Mouse (Mus musculus): ENCODE results near the gene Krt25. TPM values are rescaled to one million over a fixed set of nuclear protein-coding genes. Genes with fewer than 3 reads are reported as not detected.

The Krt25 gene
- not detected in 2 replicates for polyA plus RNA-seq (2014; fragmentation: Nextera tagmentation; extraction: Ambion mirVana)

DNA sequence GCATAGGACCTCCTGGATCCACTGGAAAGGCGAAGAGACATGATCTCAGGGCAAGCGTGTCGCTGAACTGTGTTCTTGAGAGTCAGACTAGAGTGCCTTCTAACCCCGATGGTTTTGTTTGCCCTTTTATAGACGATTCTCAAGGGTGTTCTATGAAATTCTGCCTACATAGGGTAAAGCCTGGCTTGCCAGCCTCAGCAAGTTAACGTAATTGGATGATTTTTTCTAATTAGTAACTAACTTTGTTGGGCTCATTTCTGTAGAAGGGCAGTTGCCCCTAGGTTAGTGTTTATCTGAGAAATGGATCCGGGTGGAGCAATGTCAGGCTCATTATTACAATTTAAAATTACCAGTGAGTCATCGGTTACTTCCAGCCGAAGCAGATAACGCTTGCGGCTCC, at the start of gene Krt25:
Gene Krt25 (minus strand): TSS at position 101 of the 400 bp plus-strand sequence.
- WGBS, result 90% methylated on average over 11 of the region's 11 CpGs
- no peak within 1 kb of the TSS for H3K4me3 ChIP-seq (ENCODE audit: low read depth, low read length)
- no peak within 1 kb of the TSS for H3K27ac ChIP-seq (ENCODE audit: low read depth, low read length)
- H3K36me3 ChIP-seq (ENCODE audit: control insufficient read depth, insufficient read depth, low read length), result no peaks in the 10 kb centered on the region
- no peaks in the 10 kb centered on the region for H3K9me3 ChIP-seq (ENCODE audit: control insufficient read depth, low read length)
- no peak for ATAC-seq (ENCODE audit: low FRiP score)
- no peak for DNase-seq (ENCODE audit: low spot score)
- no peak within 1 kb of the TSS for H3K4me2 ChIP-seq (replicated peaks; ENCODE audit: low read depth, low read length)
- no peak within 1 kb of the TSS for H3K9ac ChIP-seq (ENCODE audit: low read depth, low read length)
- no peaks in the 10 kb centered on the region for H3K27me3 ChIP-seq (ENCODE audit: control insufficient read depth, insufficient read depth, low read length)
- no peaks in the 10 kb centered on the region for H3K4me1 ChIP-seq (replicated peaks; ENCODE audit: control insufficient read depth, insufficient read depth, low read length)

DNA sequence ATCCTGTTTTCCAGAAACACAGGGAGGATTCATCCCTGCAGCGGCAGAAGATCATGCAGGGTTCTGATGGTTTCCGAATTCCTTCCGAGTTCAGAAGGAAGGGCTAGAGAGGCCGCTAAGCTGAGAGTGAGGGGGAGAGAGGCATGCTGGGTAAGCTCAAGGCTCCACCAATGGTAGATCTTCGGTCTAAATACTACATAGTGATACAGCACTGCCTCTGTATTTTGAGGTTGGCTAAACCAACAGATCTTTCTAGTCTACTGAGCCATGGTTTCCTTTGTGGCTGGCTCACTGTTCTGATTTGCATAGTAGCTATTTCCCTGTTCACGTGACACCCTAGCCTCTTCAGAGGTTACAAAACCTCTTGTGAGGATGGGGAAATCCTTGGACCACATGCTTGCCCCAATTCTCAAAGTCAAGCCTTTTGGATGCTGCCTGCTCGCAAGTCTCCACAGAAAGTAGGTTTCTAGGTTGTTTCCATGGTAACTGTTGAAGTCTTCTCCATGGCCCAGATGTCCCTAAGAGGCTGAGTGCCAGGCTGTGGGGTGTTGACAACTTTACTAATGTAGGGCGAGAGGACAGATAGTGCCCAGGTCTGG, 47.2 kb upstream of the Krt25 start:
- Histone ChIP-seq H3K36me3 (ENCODE audit: control insufficient read depth, insufficient read depth, low read length) (no peaks in the 10 kb centered on the region), H3K4me1 (replicated peaks; ENCODE audit: control insufficient read depth, insufficient read depth, low read length) (no peaks in the 10 kb centered on the region), H3K27ac (ENCODE audit: low read depth, low read length) (no peak overlapping the region), H3K4me3 (ENCODE audit: low read depth, low read length) (no peak overlapping the region), H3K27me3 (ENCODE audit: control insufficient read depth, insufficient read depth, low read length) (no peaks in the 10 kb centered on the region), H3K9me3 (ENCODE audit: control insufficient read depth, low read length) (no peaks in the 10 kb centered on the region), H3K4me2 (replicated peaks; ENCODE audit: low read depth, low read length) (no peak overlapping the region), H3K9ac (ENCODE audit: low read depth, low read length) (no peak overlapping the region)
- no peak for ATAC-seq (ENCODE audit: low FRiP score)
- no peak for DNase-seq (ENCODE audit: low spot score)
- 91% methylated on average over 8 of the region's 8 CpGs for WGBS

GRCm38 (mm10) chr11:99369229-99369628, 46.5 kb upstream of the Krt25 start:
- DNase-seq (ENCODE audit: low spot score) (peak; percentile 44), ATAC-seq (ENCODE audit: low FRiP score) (no peak)
- H3K9ac ChIP-seq (ENCODE audit: low read depth, low read length), result no peak overlapping the region
- no peaks in the 10 kb centered on the region for H3K27me3 ChIP-seq (ENCODE audit: control insufficient read depth, insufficient read depth, low read length)
- 20% methylated on average over 3 of the region's 3 CpGs for WGBS
- no peaks in the 10 kb centered on the region for H3K4me1 ChIP-seq (replicated peaks; ENCODE audit: control insufficient read depth, insufficient read depth, low read length)
- H3K4me3 ChIP-seq (ENCODE audit: low read depth, low read length), result no peak overlapping the region
- no peak overlapping the region for H3K27ac ChIP-seq (ENCODE audit: low read depth, low read length)
- no peak overlapping the region for H3K4me2 ChIP-seq (replicated peaks; ENCODE audit: low read depth, low read length)
- no peaks in the 10 kb centered on the region for H3K9me3 ChIP-seq (ENCODE audit: control insufficient read depth, low read length)
- no peaks in the 10 kb centered on the region for H3K36me3 ChIP-seq (ENCODE audit: control insufficient read depth, insufficient read depth, low read length)

GRCm38 (mm10) chr11:99366791-99367190, 44.0 kb upstream of the Krt25 start:
- Histone ChIP-seq H3K36me3 (ENCODE audit: control insufficient read depth, insufficient read depth, low read length) (no peaks in the 10 kb centered on the region), H3K4me2 (replicated peaks; ENCODE audit: low read depth, low read length) (no peak overlapping the region), H3K4me1 (replicated peaks; ENCODE audit: control insufficient read depth, insufficient read depth, low read length) (no peaks in the 10 kb centered on the region), H3K9me3 (ENCODE audit: control insufficient read depth, low read length) (no peaks in the 10 kb centered on the region), H3K4me3 (ENCODE audit: low read depth, low read length) (no peak overlapping the region), H3K27ac (ENCODE audit: low read depth, low read length) (no peak overlapping the region), H3K9ac (ENCODE audit: low read depth, low read length) (no peak overlapping the region), H3K27me3 (ENCODE audit: control insufficient read depth, insufficient read depth, low read length) (no peaks in the 10 kb centered on the region)
- WGBS, result 45% methylated on average over 10 of the region's 10 CpGs
- ATAC-seq (ENCODE audit: low FRiP score), result no peak
- no peak for DNase-seq (ENCODE audit: low spot score)

GRCm38 (mm10) chr11:99364412-99364811, 41.7 kb upstream of the Krt25 start:
- no peak for ATAC-seq (ENCODE audit: low FRiP score)
- WGBS, result 25% methylated on average over 9 of the region's 9 CpGs
- Histone ChIP-seq H3K4me3 (ENCODE audit: low read depth, low read length) (no peak overlapping the region), H3K4me1 (replicated peaks; ENCODE audit: control insufficient read depth, insufficient read depth, low read length) (no peaks in the 10 kb centered on the region), H3K4me2 (replicated peaks; ENCODE audit: low read depth, low read length) (no peak overlapping the region), H3K27me3 (ENCODE audit: control insufficient read depth, insufficient read depth, low read length) (no peaks in the 10 kb centered on the region), H3K9me3 (ENCODE audit: control insufficient read depth, low read length) (no peaks in the 10 kb centered on the region), H3K36me3 (ENCODE audit: control insufficient read depth, insufficient read depth, low read length) (no peaks in the 10 kb centered on the region), H3K27ac (ENCODE audit: low read depth, low read length) (no peak overlapping the region), H3K9ac (ENCODE audit: low read depth, low read length) (no peak overlapping the region)
- peak; percentile 78 for DNase-seq (ENCODE audit: low spot score)

GRCm38 (mm10) chr11:99361423-99361822, 38.7 kb upstream of the Krt25 start:
- DNase-seq (ENCODE audit: low spot score) (no peak), ATAC-seq (ENCODE audit: low FRiP score) (no peak)
- H3K4me3 ChIP-seq (ENCODE audit: low read depth, low read length), result no peak overlapping the region
- no peak overlapping the region for H3K4me2 ChIP-seq (replicated peaks; ENCODE audit: low read depth, low read length)
- no peaks in the 10 kb centered on the region for H3K36me3 ChIP-seq (ENCODE audit: control insufficient read depth, insufficient read depth, low read length)
- H3K27me3 ChIP-seq (ENCODE audit: control insufficient read depth, insufficient read depth, low read length), result no peaks in the 10 kb centered on the region
- no peak overlapping the region for H3K27ac ChIP-seq (ENCODE audit: low read depth, low read length)
- no peaks in the 10 kb centered on the region for H3K9me3 ChIP-seq (ENCODE audit: control insufficient read depth, low read length)
- no peaks in the 10 kb centered on the region for H3K4me1 ChIP-seq (replicated peaks; ENCODE audit: control insufficient read depth, insufficient read depth, low read length)
- WGBS, result 88% methylated on average over 8 of the region's 8 CpGs
- H3K9ac ChIP-seq (ENCODE audit: low read depth, low read length), result no peak overlapping the region

DNA sequence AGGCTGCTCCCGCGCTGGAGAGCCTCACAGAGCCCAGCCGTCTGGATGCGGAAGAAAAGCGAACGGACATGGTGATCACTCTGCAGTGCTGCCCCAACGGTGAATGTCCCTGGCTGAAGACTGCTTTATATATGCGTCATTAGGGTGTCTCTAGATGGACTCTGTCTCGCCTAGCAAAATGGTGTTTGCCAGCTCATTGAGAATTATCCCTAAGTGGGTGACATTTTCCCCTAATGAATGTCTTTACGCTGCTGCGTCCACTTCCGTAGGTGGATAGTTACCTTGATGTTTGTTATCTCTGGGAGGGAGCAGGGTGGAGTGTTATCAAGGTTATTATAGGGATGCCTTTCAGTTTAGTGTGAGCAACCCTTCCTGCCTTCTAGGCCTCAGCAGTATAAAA, 28.3 kb upstream of the Krt25 start, which contains the start of gene Krt27:
Gene Krt27 (minus strand): TSS at position 101 of the 400 bp plus-strand sequence.
- H3K4me1 ChIP-seq (replicated peaks; ENCODE audit: control insufficient read depth, insufficient read depth, low read length), result no peaks in the 10 kb centered on the region
- H3K4me2 ChIP-seq (replicated peaks; ENCODE audit: low read depth, low read length), result no peak within 1 kb of the TSS
- H3K9ac ChIP-seq (ENCODE audit: low read depth, low read length), result no peak within 1 kb of the TSS
- H3K9me3 ChIP-seq (ENCODE audit: control insufficient read depth, low read length), result no peaks in the 10 kb centered on the region
- H3K27me3 ChIP-seq (ENCODE audit: control insufficient read depth, insufficient read depth, low read length), result peaks cover 2% of the 10 kb centered on the region; the same call in 1 of the 2 replicates
- 81% methylated on average over 12 of the region's 12 CpGs for WGBS
- no peak within 1 kb of the TSS for H3K27ac ChIP-seq (ENCODE audit: low read depth, low read length)
- H3K36me3 ChIP-seq (ENCODE audit: control insufficient read depth, insufficient read depth, low read length), result no peaks in the 10 kb centered on the region
- no peak for ATAC-seq (ENCODE audit: low FRiP score)
- DNase-seq (ENCODE audit: low spot score), result no peak
- no peak within 1 kb of the TSS for H3K4me3 ChIP-seq (ENCODE audit: low read depth, low read length)

- DNase-seq (ENCODE audit: low spot score), result peak; percentile 75
- Histone ChIP-seq H3K4me1 (replicated peaks; ENCODE audit: control insufficient read depth, insufficient read depth, low read length) (no peaks in the 10 kb centered on the region), H3K4me3 (ENCODE audit: low read depth, low read length) (no peak overlapping the region), H3K9me3 (ENCODE audit: control insufficient read depth, low read length) (no peaks in the 10 kb centered on the region), H3K4me2 (replicated peaks; ENCODE audit: low read depth, low read length) (no peak overlapping the region), H3K27ac (ENCODE audit: low read depth, low read length) (peak overlapping the region; percentile 24; the same call in 1 of the 2 replicates), H3K9ac (ENCODE audit: low read depth, low read length) (no peak overlapping the region), H3K27me3 (ENCODE audit: control insufficient read depth, insufficient read depth, low read length) (no peaks in the 10 kb centered on the region), H3K36me3 (ENCODE audit: control insufficient read depth, insufficient read depth, low read length) (no peaks in the 10 kb centered on the region)
- 40% methylated on average over 11 of the region's 11 CpGs for WGBS
- peak; percentile 63; the same call in 1 of the 2 replicates for ATAC-seq (ENCODE audit: low FRiP score)
Observed at GRCm38 (mm10) chr11:99339299-99339847, 16.6 kb upstream of the Krt25 start.

- ATAC-seq (ENCODE audit: low FRiP score), result no peak
- Histone ChIP-seq H3K9ac (ENCODE audit: low read depth, low read length) (no peak within 1 kb of the TSS), H3K36me3 (ENCODE audit: control insufficient read depth, insufficient read depth, low read length) (no peaks in the 10 kb centered on the region), H3K4me1 (replicated peaks; ENCODE audit: control insufficient read depth, insufficient read depth, low read length) (no peaks in the 10 kb centered on the region), H3K4me2 (replicated peaks; ENCODE audit: low read depth, low read length) (no peak within 1 kb of the TSS), H3K27ac (ENCODE audit: low read depth, low read length) (no peak within 1 kb of the TSS), H3K4me3 (ENCODE audit: low read depth, low read length) (no peak within 1 kb of the TSS), H3K9me3 (ENCODE audit: control insufficient read depth, low read length) (no peaks in the 10 kb centered on the region), H3K27me3 (ENCODE audit: control insufficient read depth, insufficient read depth, low read length) (no peaks in the 10 kb centered on the region)
- DNase-seq (ENCODE audit: low spot score), result no peak
- WGBS, result 91% methylated on average over 11 of the region's 11 CpGs
Observed at GRCm38 (mm10) chr11:99337866-99338265, 15.1 kb upstream of the Krt25 start, which contains the start of gene Krt26. TSS of gene Krt26 (minus strand) at chr11:99337966.

All from hindbrain, embryonic 11.5 days (tissue).